Mouse (Mus musculus): ENCODE measurements around the gene Fgf11.

DNA sequence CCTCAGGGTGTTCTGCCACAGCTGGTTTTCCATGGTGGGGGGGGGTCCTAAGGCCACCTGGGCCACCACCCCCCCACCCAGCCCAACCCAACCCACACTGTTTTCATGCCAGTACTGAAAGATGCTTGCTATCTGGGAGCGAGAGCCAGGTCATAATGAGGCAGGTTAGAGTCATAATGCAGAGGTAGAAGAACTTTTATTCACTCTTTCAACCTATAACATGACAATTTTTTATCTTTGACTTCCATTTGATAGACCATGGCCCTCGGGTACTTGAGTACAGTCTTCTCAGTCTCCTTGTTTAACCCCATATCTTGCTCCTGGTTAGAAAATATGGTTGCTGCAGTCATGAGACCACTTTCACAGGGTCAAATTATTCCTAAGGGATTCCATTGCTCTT is 16.7 kb upstream of the Fgf11 start, which contains the start of gene Spem2:
- TF ChIP-seq CTCF (IDR thresholded peaks at IDR 0.05; ENCODE audit: low read depth), result no peak
- TF ChIP-seq EP300 (IDR thresholded peaks at IDR 0.05; ENCODE audit: low read depth), result no peak
